Mouse (Mus musculus) brain, embryonic 14.5 days (tissue): ENCODE results near the gene Zfpm1. TPM values are rescaled to one million over a fixed set of nuclear protein-coding genes. Genes with fewer than 3 reads are reported as not detected.
A peak's percentile ranks its signal among the peaks of the same experiment; 100 is the strongest.

Experiments used
- DNase-seq: peaks from one replicate; pipeline ENCODE4 v3.0.0-alpha.2; 2011; ENCODE audit warnings: low read depth
- CTCF ChIP-seq: fragments of 200-500 bp; IDR thresholded peaks from 2 replicates; pipeline ENCODE4 v1.5.1; 2012; ENCODE audit warnings: inconsistent platforms, mild to moderate bottlenecking, moderate library complexity, borderline replicate concordance; ENCODE audit not compliant: insufficient read depth, insufficient read length; ENCODE audit errors: extremely low read depth
- POLR2A ChIP-seq: fragments of 200-500 bp; IDR thresholded peaks from 2 replicates; pipeline ENCODE4 v1.6.1; 2012; ENCODE audit warnings: mild to moderate bottlenecking, inconsistent platforms, borderline replicate concordance; ENCODE audit not compliant: poor library complexity, insufficient read depth, insufficient read length, severe bottlenecking; ENCODE audit errors: extremely low read depth
- polyA plus RNA-seq: library from polyadenylated mRNA; depleted of rRNA; stranded (reverse); fragments of >200 nt; gene quantifications from 2 replicates; pipeline ENCODE4 v1.2.3, GENCODE M21; 2012

Gene Zfpm1
- polyA plus RNA-seq, 1 experiment: 16.9 TPM

DNA sequence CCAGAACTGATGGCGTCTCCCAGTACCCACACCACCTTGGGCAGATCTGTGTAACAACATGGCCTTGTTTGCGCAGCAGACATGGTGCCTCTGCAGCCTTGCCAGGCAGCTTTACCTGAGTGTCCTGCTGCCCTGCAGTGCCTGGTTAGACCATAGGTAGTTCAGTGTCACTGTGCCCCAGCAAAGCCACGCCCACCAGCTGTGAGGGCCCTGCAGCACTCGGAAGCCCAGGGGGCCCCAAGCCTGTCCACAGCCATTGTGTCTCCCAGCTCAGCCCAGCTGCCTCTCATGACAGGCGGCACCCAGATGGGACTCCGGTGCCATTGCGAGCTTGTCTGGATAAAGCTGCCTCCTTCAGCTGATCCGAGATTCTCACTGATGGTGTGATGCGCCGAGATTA, 9.6 kb downstream of the Zfpm1 start:
- TF ChIP-seq POLR2A: no peak
- TF ChIP-seq CTCF: no peak
- no peak for DNase-seq

- no peak for DNase-seq
- TF ChIP-seq POLR2A (no peak), CTCF (no peak)
Observed at GRCm38 (mm10) chr8:122293484-122293883, 11.5 kb downstream of the Zfpm1 start.

GRCm38 (mm10) chr8:122294273-122294683, 12.3 kb downstream of the Zfpm1 start:
- TF ChIP-seq CTCF: no peak
- TF ChIP-seq POLR2A: no peak
- DNase-seq: peak; percentile 76

GRCm38 (mm10) chr8:122295389-122295788, 13.4 kb downstream of the Zfpm1 start:
- no peak for DNase-seq
- TF ChIP-seq CTCF (no peak), POLR2A (no peak)

- TF ChIP-seq POLR2A (no peak), CTCF (no peak)
- DNase-seq: peak; percentile 78
Observed at GRCm38 (mm10) chr8:122296173-122297001, 14.4 kb downstream of the Zfpm1 start.

GRCm38 (mm10) chr8:122299581-122300254, 17.8 kb downstream of the Zfpm1 start:
- TF ChIP-seq POLR2A (no peak), CTCF (no peak)
- DNase-seq: no peak

DNA sequence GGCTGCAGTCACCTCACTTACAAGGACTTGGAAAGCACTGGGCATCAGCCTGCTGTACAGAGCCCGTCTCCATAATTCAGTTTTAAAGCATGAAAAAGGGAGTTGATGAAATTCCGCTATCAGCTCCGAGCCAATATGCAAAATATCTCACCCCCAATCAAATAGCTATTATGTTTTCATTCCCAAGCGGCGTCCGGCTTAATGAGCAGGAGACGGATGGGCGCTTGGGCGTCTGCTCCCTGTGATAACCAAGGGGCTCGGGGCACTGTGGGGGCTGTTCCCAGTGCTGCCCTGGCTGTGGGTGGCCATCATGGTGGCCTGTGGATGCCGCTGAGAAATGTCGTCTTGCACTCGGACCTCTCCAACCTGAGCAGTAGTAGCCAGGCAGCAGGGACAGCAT, 19.1 kb downstream of the Zfpm1 start:
- DNase-seq: peak; percentile 63
- TF ChIP-seq POLR2A (no peak), CTCF (no peak)

DNA sequence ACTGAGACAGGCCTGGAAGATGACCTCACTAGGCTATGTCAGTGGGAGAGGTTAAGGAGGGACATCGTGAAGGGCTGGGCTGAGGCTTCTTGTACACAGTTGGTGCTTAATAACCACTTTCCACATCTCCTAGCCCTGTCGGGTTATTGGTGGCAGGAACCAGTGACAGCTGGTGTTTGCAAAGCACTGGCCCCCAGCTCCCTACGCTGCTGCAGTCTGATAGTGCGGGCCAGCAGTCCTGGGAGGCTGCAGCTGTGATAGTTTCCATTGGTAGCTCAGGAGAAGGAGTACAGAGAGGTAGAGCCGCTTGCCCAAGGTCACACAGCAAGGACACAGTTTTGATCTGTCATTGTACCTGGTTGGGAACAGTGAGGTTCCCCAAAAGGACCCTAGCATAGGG, 19.9 kb downstream of the Zfpm1 start:
- no peak for TF ChIP-seq POLR2A
- TF ChIP-seq CTCF: no peak
- no peak for DNase-seq

GRCm38 (mm10) chr8:122303451-122303850, 21.5 kb downstream of the Zfpm1 start:
- TF ChIP-seq CTCF (no peak), POLR2A (no peak)
- no peak for DNase-seq

DNA sequence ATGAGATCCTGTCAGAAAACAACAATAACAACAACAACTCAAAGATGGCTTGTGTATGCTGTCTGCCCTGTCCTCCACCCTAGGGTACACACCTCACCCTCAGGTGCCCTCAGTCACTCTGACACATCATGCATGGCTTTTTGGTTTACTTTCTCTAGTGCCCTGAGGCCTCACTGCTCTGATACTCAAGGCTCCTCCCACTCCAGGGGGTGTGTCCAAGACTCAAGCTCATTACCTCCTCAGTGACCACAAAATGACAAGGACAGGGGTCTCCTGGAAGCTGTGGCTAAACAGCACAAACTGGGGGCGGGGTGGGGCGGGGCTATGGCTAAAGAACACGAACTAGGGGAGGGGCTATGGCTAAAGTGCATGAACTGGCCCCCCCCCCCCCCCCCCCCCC, 22.1 kb downstream of the Zfpm1 start:
- TF ChIP-seq POLR2A: no peak
- TF ChIP-seq CTCF: no peak
- DNase-seq: no peak

DNA sequence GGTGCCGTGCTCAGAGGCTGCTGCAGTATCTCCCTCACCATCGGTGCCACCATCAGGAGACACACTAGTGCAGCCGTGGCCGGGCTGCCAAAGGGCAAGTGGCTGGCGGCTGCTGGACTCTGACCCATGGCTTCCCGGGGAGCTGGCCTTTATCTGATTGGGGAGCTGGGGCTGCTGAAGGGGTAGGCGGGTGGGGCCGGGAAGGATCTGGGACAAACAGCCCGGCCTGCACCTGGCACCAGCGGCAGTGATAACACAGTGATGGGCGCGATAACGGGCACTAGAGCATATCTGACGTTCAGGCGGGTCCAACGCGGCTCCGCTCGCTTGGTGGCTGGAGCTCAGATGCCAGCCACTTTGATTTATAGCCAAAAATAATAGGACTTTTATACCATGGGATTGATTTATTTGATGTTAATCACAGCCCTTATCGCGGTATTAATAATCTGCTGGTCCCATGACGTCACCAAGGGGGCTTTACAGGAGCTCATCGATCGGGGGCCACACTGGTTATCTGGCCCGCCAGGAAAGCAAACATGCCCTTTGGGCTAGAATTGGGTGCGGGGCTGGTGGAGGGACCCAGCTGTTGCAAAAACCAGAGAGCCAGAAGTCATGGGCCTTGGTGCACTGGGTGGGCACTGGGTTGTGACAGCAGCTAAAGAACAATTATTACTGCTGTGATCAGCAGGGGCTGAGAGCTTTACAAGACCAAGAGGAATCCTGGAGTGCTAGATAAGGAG, 24.9 kb downstream of the Zfpm1 start:
- DNase-seq: no peak
- TF ChIP-seq POLR2A (no peak), CTCF (no peak)
